Mouse (Mus musculus) intestine, embryonic 15.5 days (tissue): ENCODE measurements at regions not wholly inside any gene's neighbourhood (a gene's known extent, or its start where the extent isn't known, plus 50 kb on each side); places are given as distances from the start of the nearest gene placed in this dataset.
"Not testable (repeated sequence)": the region's sequence is repeated elsewhere in the genome, so short reads cannot be mapped to it uniquely, and the experiment has no call there.

Source experiments
- ATAC-seq: fragments of 200-750 bp; cut with Nextera tagmentation; 2 replicates; pipeline ENCODE4 v1.8.0; 2017; ENCODE audit warnings: moderate TSS enrichment, moderate library complexity
- H3K27ac ChIP-seq: fragments of 300-500 bp; sonication (generic); 2 replicates; pipeline ENCODE4 v1.5.1; 2015; ENCODE audit warnings: mild to moderate bottlenecking, inconsistent platforms
- H3K27me3 ChIP-seq: fragments of 300-500 bp; sonication (generic); replicated peaks from 2 replicates; pipeline ENCODE4 v1.6.1; 2015; ENCODE audit warnings: inconsistent platforms
- H3K36me3 ChIP-seq: fragments of 300-500 bp; sonication (generic); 2 replicates; pipeline ENCODE4 v1.6.1; 2015; ENCODE audit warnings: inconsistent platforms
- H3K4me1 ChIP-seq: fragments of 300-500 bp; sonication (generic); replicated peaks from 2 replicates; pipeline ENCODE4 v1.6.1; 2015; ENCODE audit warnings: inconsistent platforms
- H3K4me2 ChIP-seq: fragments of 300-500 bp; sonication (generic); replicated peaks from 2 replicates; pipeline ENCODE4 v1.6.1; 2015; ENCODE audit warnings: mild to moderate bottlenecking, inconsistent platforms
- H3K4me3 ChIP-seq: fragments of 300-500 bp; sonication (generic); replicated peaks from 2 replicates; pipeline ENCODE4 v1.5.1; 2015; ENCODE audit warnings: inconsistent platforms
- H3K9ac ChIP-seq: fragments of 300-500 bp; sonication (generic); 2 replicates; pipeline ENCODE4 v1.6.1; 2015; ENCODE audit warnings: inconsistent platforms
- H3K9me3 ChIP-seq: fragments of 300-500 bp; sonication (generic); 2 replicates; pipeline ENCODE4 v1.6.1; 2016; ENCODE audit warnings: inconsistent platforms
- WGBS: fragments of 180-500 bp; shearing (Covaris S2); methylation state at CpG from one replicate; pipeline ENCODE4 v1.1.7; 2015; 5-methylcytosine and 5-hydroxymethylcytosine counted together

GRCm38 (mm10) chr3:80082780-80083519 lies 198.6 kb downstream of the Fam198b start:
- no peak overlapping the region for H3K4me3 ChIP-seq
- no peak overlapping the region for H3K27ac ChIP-seq
- no peaks in the 10 kb centered on the region for H3K27me3 ChIP-seq
- no peaks in the 10 kb centered on the region for H3K36me3 ChIP-seq
- H3K9me3 ChIP-seq, result no peaks in the 10 kb centered on the region
- no peak for ATAC-seq
- 80% methylated on average over 8 of the region's 8 CpGs for WGBS
- no peak overlapping the region for H3K9ac ChIP-seq
- H3K4me2 ChIP-seq, result no peak overlapping the region
- no peaks in the 10 kb centered on the region for H3K4me1 ChIP-seq

- H3K27me3 ChIP-seq, result no peaks in the 10 kb centered on the region
- H3K9me3 ChIP-seq, result no peaks in the 10 kb centered on the region
- no peak overlapping the region for H3K9ac ChIP-seq
- no peak overlapping the region for H3K4me3 ChIP-seq
- ATAC-seq, result no peak
- H3K27ac ChIP-seq, result no peak overlapping the region
- no peaks in the 10 kb centered on the region for H3K36me3 ChIP-seq
- 70% methylated on average over 3 of the region's 3 CpGs for WGBS
- no peak overlapping the region for H3K4me2 ChIP-seq
- H3K4me1 ChIP-seq, result no peaks in the 10 kb centered on the region
These were observed 199.8 kb downstream of the Fam198b start for GRCm38 (mm10) chr3:80084168-80084567.

GRCm38 (mm10) chr3:80099625-80100024 lies 215.3 kb downstream of the Fam198b start:
- no peak overlapping the region for H3K9ac ChIP-seq
- H3K4me2 ChIP-seq, result no peak overlapping the region
- no peaks in the 10 kb centered on the region for H3K36me3 ChIP-seq
- no peaks in the 10 kb centered on the region for H3K27me3 ChIP-seq
- no peak for ATAC-seq
- H3K27ac ChIP-seq, result no peak overlapping the region
- no peaks in the 10 kb centered on the region for H3K9me3 ChIP-seq
- no peaks in the 10 kb centered on the region for H3K4me1 ChIP-seq
- no peak overlapping the region for H3K4me3 ChIP-seq
- WGBS, result 89% methylated on average over 3 of the region's 3 CpGs

- 61% methylated on average over 1 of the region's 1 CpGs for WGBS
- Histone ChIP-seq H3K9me3 (no peaks in the 10 kb centered on the region), H3K4me2 (no peak overlapping the region), H3K4me3 (no peak overlapping the region), H3K4me1 (no peaks in the 10 kb centered on the region), H3K36me3 (no peaks in the 10 kb centered on the region), H3K27me3 (no peaks in the 10 kb centered on the region), H3K27ac (no peak overlapping the region), H3K9ac (no peak overlapping the region)
- no peak for ATAC-seq
These were observed 235.9 kb downstream of the Fam198b start for GRCm38 (mm10) chr3:80120177-80120736.

GRCm38 (mm10) chr3:80123666-80124065 lies 239.3 kb downstream of the Fam198b start:
- Histone ChIP-seq H3K27me3 (no peaks in the 10 kb centered on the region), H3K4me3 (no peak overlapping the region), H3K9ac (no peak overlapping the region), H3K9me3 (no peaks in the 10 kb centered on the region), H3K4me2 (no peak overlapping the region), H3K36me3 (no peaks in the 10 kb centered on the region), H3K4me1 (no peaks in the 10 kb centered on the region), H3K27ac (no peak overlapping the region)
- no peak for ATAC-seq
- 61% methylated on average over 6 of the region's 6 CpGs for WGBS

GRCm38 (mm10) chr3:80124621-80125020 lies 240.3 kb downstream of the Fam198b start:
- Histone ChIP-seq H3K4me2 (no peak overlapping the region), H3K36me3 (no peaks in the 10 kb centered on the region), H3K9me3 (no peaks in the 10 kb centered on the region), H3K4me3 (no peak overlapping the region), H3K27me3 (no peaks in the 10 kb centered on the region), H3K4me1 (no peaks in the 10 kb centered on the region), H3K27ac (no peak overlapping the region), H3K9ac (no peak overlapping the region)
- 81% methylated on average over 8 of the region's 8 CpGs for WGBS
- ATAC-seq, result no peak

- WGBS, result 84% methylated on average over 1 of the region's 1 CpGs
- H3K27ac ChIP-seq, result no peak overlapping the region
- H3K4me3 ChIP-seq, result no peak overlapping the region
- no peaks in the 10 kb centered on the region for H3K27me3 ChIP-seq
- no peaks in the 10 kb centered on the region for H3K9me3 ChIP-seq
- no peak for ATAC-seq
- no peaks in the 10 kb centered on the region for H3K4me1 ChIP-seq
- H3K36me3 ChIP-seq, result no peaks in the 10 kb centered on the region
- H3K9ac ChIP-seq, result no peak overlapping the region
- no peak overlapping the region for H3K4me2 ChIP-seq
These were observed 257.4 kb downstream of the Fam198b start for GRCm38 (mm10) chr3:80141697-80142096.

GRCm38 (mm10) chr3:80160473-80160872 lies 276.1 kb downstream of the Fam198b start:
- H3K9me3 ChIP-seq, result no peaks in the 10 kb centered on the region
- H3K27me3 ChIP-seq, result no peaks in the 10 kb centered on the region
- H3K27ac ChIP-seq, result no peak overlapping the region
- no peak overlapping the region for H3K4me3 ChIP-seq
- no peak overlapping the region for H3K4me2 ChIP-seq
- 88% methylated on average over 2 of the region's 2 CpGs for WGBS
- H3K36me3 ChIP-seq, result no peaks in the 10 kb centered on the region
- no peak overlapping the region for H3K9ac ChIP-seq
- ATAC-seq, result no peak
- no peaks in the 10 kb centered on the region for H3K4me1 ChIP-seq

- ATAC-seq, result no peak
- Histone ChIP-seq H3K36me3 (no peaks in the 10 kb centered on the region), H3K9ac (no peak overlapping the region), H3K9me3 (no peaks in the 10 kb centered on the region), H3K4me1 (no peaks in the 10 kb centered on the region), H3K27ac (no peak overlapping the region), H3K4me3 (no peak overlapping the region), H3K4me2 (no peak overlapping the region), H3K27me3 (no peaks in the 10 kb centered on the region)
- WGBS, result 62% methylated on average over 2 of the region's 2 CpGs
These were observed 297.4 kb downstream of the Fam198b start for GRCm38 (mm10) chr3:80181749-80182148.

GRCm38 (mm10) chr3:80182161-80182560 lies 297.8 kb downstream of the Fam198b start:
- H3K4me3 ChIP-seq, H3K4me2 ChIP-seq, H3K36me3 ChIP-seq, H3K9me3 ChIP-seq, H3K27ac ChIP-seq, H3K9ac ChIP-seq, H3K27me3 ChIP-seq, H3K4me1 ChIP-seq, ATAC-seq: not testable (repeated sequence)
- WGBS, result 67% methylated on average over 2 of the region's 2 CpGs

- H3K4me3 ChIP-seq, result no peak overlapping the region
- H3K4me1 ChIP-seq, result no peaks in the 10 kb centered on the region
- no peaks in the 10 kb centered on the region for H3K9me3 ChIP-seq
- H3K27ac ChIP-seq, result no peak overlapping the region
- H3K9ac ChIP-seq, result no peak overlapping the region
- H3K27me3 ChIP-seq, result no peaks in the 10 kb centered on the region
- ATAC-seq, result no peak
- whole genome bisulfite sequencing, result 89% methylated on average over 5 of the region's 5 CpGs
- H3K36me3 ChIP-seq, result no peaks in the 10 kb centered on the region
- H3K4me2 ChIP-seq, result no peak overlapping the region
These were observed 303.1 kb downstream of the Fam198b start for GRCm38 (mm10) chr3:80187406-80187805.

- no peak overlapping the region for H3K27ac ChIP-seq
- no peak overlapping the region for H3K4me2 ChIP-seq
- no peaks in the 10 kb centered on the region for H3K9me3 ChIP-seq
- no peak overlapping the region for H3K9ac ChIP-seq
- H3K36me3 ChIP-seq, result no peaks in the 10 kb centered on the region
- no peaks in the 10 kb centered on the region for H3K4me1 ChIP-seq
- H3K27me3 ChIP-seq, result no peaks in the 10 kb centered on the region
- no peak overlapping the region for H3K4me3 ChIP-seq
- WGBS, result 76% methylated on average over 2 of the region's 2 CpGs
- no peak for ATAC-seq
These were observed 316.6 kb downstream of the Fam198b start for GRCm38 (mm10) chr3:80200904-80201303.

GRCm38 (mm10) chr3:80204821-80205220 lies 320.5 kb downstream of the Fam198b start:
- no peak overlapping the region for H3K27ac ChIP-seq
- no peaks in the 10 kb centered on the region for H3K27me3 ChIP-seq
- H3K4me2 ChIP-seq, result no peak overlapping the region
- H3K9ac ChIP-seq, result no peak overlapping the region
- no peaks in the 10 kb centered on the region for H3K4me1 ChIP-seq
- no peak for ATAC-seq
- WGBS, result 88% methylated on average over 1 of the region's 1 CpGs
- no peaks in the 10 kb centered on the region for H3K36me3 ChIP-seq
- no peaks in the 10 kb centered on the region for H3K9me3 ChIP-seq
- no peak overlapping the region for H3K4me3 ChIP-seq
